Mouse (Mus musculus) ovary, adult 18-20 months (tissue): ENCODE data around the gene Casp14.
"Not testable (repeated sequence)": the region's sequence is repeated elsewhere in the genome, so short reads cannot be mapped to it uniquely, and the experiment has no call there.

Source experiments
- DNase-seq: peaks from one replicate; pipeline ENCODE4 v3.0.0; 2022; ENCODE audit warnings: low spot score, mixed read lengths

The Casp14 gene

DNA sequence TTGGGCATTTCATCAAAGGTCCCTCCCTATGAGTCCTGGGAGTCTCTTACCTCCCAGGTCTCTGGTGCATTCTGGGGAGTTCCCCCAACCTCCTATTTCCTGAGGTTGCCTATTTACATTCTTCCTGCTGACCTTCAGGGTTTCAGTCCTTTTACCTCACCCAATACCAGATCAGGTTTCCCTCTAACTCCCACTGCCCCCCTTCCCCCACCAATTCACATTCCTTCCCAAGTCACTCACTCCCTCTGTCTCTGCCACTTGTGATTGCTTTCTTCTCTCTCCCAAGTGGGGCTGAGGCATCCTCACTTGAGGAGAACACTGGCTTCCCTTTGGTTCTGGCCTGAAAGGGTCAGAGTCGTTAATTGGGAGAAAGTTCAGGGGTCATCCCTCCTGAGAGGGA is 48.0 kb downstream of the Casp14 start:
- not testable (repeated sequence) for DNase-seq

DNA sequence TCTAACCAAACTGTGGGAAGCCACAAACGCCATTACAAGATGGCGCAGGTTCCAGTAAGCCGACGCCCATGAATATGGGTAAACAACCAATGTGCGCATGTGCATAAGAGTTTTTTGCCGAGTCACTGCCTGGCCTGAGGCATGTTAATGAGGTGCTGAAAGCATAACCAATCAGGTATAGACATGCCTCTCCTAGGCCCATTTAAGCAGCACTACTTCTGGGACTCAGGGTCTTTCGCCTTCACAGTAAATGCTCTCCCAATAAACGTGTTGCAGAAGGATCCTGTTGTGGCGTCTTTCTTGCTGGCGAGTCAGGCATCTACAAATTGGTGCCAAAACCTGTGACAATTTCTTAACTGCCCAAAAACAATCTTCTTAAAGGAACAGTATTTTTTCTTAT is 51.4 kb downstream of the Casp14 start:
- not testable (repeated sequence) for DNase-seq

DNA sequence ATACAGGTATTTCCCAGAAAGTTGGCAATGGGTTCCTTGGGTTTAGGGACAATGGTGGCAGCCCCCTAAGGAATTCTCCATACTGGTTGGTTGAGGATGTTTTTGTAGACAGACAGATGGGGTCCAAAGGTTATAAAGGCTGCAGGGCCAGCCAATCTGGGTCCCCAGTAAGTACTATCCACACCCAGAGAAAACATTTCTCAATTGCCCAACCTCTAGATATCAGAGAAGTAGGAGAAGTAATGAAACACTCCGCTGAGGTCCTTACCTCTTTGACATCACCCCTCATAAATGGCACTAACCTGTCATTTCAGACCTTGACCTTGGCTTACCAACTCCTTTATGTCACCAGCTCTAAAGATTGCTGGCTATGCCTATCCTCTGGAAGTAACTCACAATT is 53.5 kb downstream of the Casp14 start:
- DNase-seq = no peak
